Mouse (Mus musculus) kidney, embryonic 16.5 days (tissue): Measurements from ENCODE around the gene Otogl. TPM values are rescaled to one million over a fixed set of nuclear protein-coding genes. Genes with fewer than 3 reads are reported as not detected.

Source experiments
- ATAC-seq: fragments of 200-750 bp; cut with Nextera tagmentation; 2 replicates; pipeline ENCODE4 v1.8.0; 2017; ENCODE audit warnings: moderate TSS enrichment; ENCODE audit not compliant: low FRiP score, low TSS enrichment
- H3K27ac ChIP-seq: fragments of 300-500 bp; sonication (generic); 2 replicates; pipeline ENCODE4 v1.5.1; 2014; ENCODE audit warnings: low read length
- H3K27me3 ChIP-seq: fragments of 300-500 bp; sonication (generic); 2 replicates; pipeline ENCODE4 v1.6.1; 2014; ENCODE audit warnings: low read length, control low read depth, mixed read lengths; ENCODE audit not compliant: insufficient read depth
- H3K36me3 ChIP-seq: fragments of 300-500 bp; sonication (generic); 2 replicates; pipeline ENCODE4 v1.6.1; 2014; ENCODE audit warnings: low read length, control low read depth, mixed read lengths; ENCODE audit not compliant: insufficient read depth
- H3K4me1 ChIP-seq: fragments of 300-500 bp; sonication (generic); 2 replicates; pipeline ENCODE4 v1.6.1; 2014; ENCODE audit warnings: low read length, control low read depth, mixed read lengths; ENCODE audit not compliant: insufficient read depth
- H3K4me2 ChIP-seq: fragments of 300-500 bp; sonication (generic); replicated peaks from 2 replicates; pipeline ENCODE4 v1.6.1; 2014; ENCODE audit warnings: low read depth, low read length
- H3K4me3 ChIP-seq: fragments of 300-500 bp; sonication (generic); 2 replicates; pipeline ENCODE4 v1.5.1; 2014; ENCODE audit warnings: mild to moderate bottlenecking, low read length
- H3K9ac ChIP-seq: fragments of 300-500 bp; sonication (generic); replicated peaks from 2 replicates; pipeline ENCODE4 v1.6.1; 2014; ENCODE audit warnings: low read length
- H3K9me3 ChIP-seq: fragments of 300-500 bp; sonication (generic); 2 replicates; pipeline ENCODE4 v1.6.1; 2016; ENCODE audit warnings: low read length, control low read depth
- WGBS: fragments of 180-500 bp; shearing (Covaris S2); extraction: QIAGEN DNeasy Blood & Tissue Kit; methylation state at CpG from one replicate; pipeline ENCODE4 v1.1.7; 2014; 5-methylcytosine and 5-hydroxymethylcytosine counted together
- polyA plus RNA-seq: library from polyadenylated mRNA; unstranded; fragments of >200 nt; fragmentation: Nextera tagmentation; extraction: Ambion mirVana; gene quantifications from 2 replicates; pipeline ENCODE4 v1.2.1, GENCODE M21; 2015

Gene Otogl
- polyA plus RNA-seq, 1 experiment from 2014 or later, result 0.06 TPM

- WGBS, result 76% methylated on average over 1 of the region's 1 CpGs
- ATAC-seq, result no peak
- H3K9me3 ChIP-seq, result no peaks in the 10 kb centered on the region; the same call in 1 of the 2 replicates
These were observed 9.2 kb upstream of the Otogl start for GRCm38 (mm10) chr10:107921134-107921533.

GRCm38 (mm10) chr10:107913013-107913412 is 1.1 kb upstream of the Otogl start:
- no peak overlapping the region for H3K9ac ChIP-seq
- WGBS, result 60% methylated on average over 2 of the region's 2 CpGs

More at GRCm38 (mm10) chr10:107921134-107921533, 9.2 kb upstream of the Otogl start:
- Histone ChIP-seq H3K9ac (no peak overlapping the region), H3K36me3 (no peaks in the 10 kb centered on the region), H3K4me2 (no peak overlapping the region), H3K4me3 (no peak overlapping the region), H3K27me3 (no peaks in the 10 kb centered on the region), H3K27ac (no peak overlapping the region), H3K4me1 (0 out of 2 replicates have a peak, but pooled peaks cover 3% of the 10 kb centered on the region)

DNA sequence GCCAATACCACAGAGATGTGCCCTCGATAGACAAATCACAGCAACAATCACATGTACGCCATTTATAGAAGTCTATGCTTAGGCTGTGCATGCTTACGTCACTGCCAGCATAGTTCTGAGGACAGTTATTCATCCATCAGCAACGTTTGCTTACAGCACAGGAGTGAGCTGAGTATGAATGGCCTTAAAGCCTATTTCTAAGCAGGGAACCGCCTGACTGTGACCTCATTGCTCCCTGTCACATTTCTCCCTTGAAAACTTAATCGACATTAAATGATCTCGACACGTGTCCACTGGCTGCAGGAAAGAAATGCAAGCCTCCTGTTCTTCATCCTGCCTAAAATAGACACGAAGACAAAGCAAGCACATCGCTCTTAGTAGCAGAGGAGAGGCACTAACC is 5.5 kb downstream of the Otogl start:
- Histone ChIP-seq H3K27me3 (no peaks in the 10 kb centered on the region), H3K27ac (peak overlapping the region; percentile 23), H3K4me2 (no peak overlapping the region), H3K36me3 (no peaks in the 10 kb centered on the region), H3K9me3 (no peaks in the 10 kb centered on the region), H3K4me1 (peaks cover 11% of the 10 kb centered on the region), H3K4me3 (no peak overlapping the region), H3K9ac (no peak overlapping the region)
- WGBS, result 67% methylated on average over 10 of the region's 10 CpGs
- ATAC-seq, result no peak

More at GRCm38 (mm10) chr10:107913013-107913412, 1.1 kb upstream of the Otogl start:
- Histone ChIP-seq H3K4me1 (no peaks in the 10 kb centered on the region), H3K9me3 (no peaks in the 10 kb centered on the region; the same call in 1 of the 2 replicates), H3K4me2 (no peak overlapping the region), H3K36me3 (no peaks in the 10 kb centered on the region), H3K4me3 (no peak overlapping the region), H3K27me3 (no peaks in the 10 kb centered on the region), H3K27ac (no peak overlapping the region)
- ATAC-seq, result no peak

DNA sequence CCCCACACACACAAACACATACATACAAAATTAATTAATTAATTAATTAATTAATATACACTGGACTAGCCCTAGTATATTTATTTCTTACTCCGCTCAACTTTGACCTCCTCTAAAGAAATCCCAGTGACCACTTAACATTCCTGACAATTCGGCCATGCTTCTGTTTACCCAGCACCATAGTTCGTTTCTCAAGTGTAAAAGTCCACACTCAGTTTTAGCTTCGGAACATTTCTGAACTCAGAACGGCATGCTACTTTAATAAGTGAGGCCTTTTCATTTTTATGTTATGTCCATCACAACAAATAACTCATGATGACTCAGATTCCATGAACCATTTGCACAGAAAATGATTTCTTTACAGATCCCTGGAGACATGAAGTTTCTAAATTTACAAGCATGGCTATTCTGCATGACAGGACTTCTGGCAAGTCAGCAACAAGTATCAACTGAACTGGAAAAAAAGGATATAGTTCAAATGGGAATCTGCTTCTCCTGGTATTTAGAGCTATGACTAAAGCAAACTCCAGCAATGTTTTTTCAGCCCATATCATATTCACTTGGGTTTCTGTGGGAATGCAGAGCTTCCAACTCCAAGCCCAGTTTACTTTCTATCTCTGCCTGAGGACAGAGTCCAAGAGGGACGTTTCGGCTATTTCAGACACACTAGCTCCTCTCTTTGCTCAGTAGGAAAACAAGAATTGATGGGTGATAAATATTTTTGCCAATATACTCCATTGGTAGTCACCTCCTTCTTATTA is 6.5 kb downstream of the Otogl start:
- H3K4me1 ChIP-seq, result peaks cover 15% of the 10 kb centered on the region
- H3K9ac ChIP-seq, result no peak overlapping the region
- no peaks in the 10 kb centered on the region for H3K27me3 ChIP-seq
- no peaks in the 10 kb centered on the region for H3K9me3 ChIP-seq
- peak; percentile 42; the same call in 1 of the 2 replicates for ATAC-seq
- WGBS, result 57% methylated on average over 7 of the region's 7 CpGs
- no peak overlapping the region; the same call in 1 of the 2 replicates for H3K27ac ChIP-seq
- no peak overlapping the region for H3K4me2 ChIP-seq
- no peaks in the 10 kb centered on the region for H3K36me3 ChIP-seq
- no peak overlapping the region for H3K4me3 ChIP-seq

GRCm38 (mm10) chr10:107901958-107902357 is 10.0 kb downstream of the Otogl start:
- 58% methylated on average over 8 of the region's 8 CpGs for WGBS
- ATAC-seq, result no peak
- no peak overlapping the region for H3K9ac ChIP-seq
- H3K4me3 ChIP-seq, result no peak overlapping the region
- no peak overlapping the region for H3K27ac ChIP-seq
- no peaks in the 10 kb centered on the region for H3K36me3 ChIP-seq
- peaks cover 15% of the 10 kb centered on the region for H3K4me1 ChIP-seq
- 0 out of 2 replicates have a peak overlapping the region, but pooled peaks have one; percentile 5 for H3K4me2 ChIP-seq
- no peaks in the 10 kb centered on the region for H3K27me3 ChIP-seq
- H3K9me3 ChIP-seq, result no peaks in the 10 kb centered on the region

DNA sequence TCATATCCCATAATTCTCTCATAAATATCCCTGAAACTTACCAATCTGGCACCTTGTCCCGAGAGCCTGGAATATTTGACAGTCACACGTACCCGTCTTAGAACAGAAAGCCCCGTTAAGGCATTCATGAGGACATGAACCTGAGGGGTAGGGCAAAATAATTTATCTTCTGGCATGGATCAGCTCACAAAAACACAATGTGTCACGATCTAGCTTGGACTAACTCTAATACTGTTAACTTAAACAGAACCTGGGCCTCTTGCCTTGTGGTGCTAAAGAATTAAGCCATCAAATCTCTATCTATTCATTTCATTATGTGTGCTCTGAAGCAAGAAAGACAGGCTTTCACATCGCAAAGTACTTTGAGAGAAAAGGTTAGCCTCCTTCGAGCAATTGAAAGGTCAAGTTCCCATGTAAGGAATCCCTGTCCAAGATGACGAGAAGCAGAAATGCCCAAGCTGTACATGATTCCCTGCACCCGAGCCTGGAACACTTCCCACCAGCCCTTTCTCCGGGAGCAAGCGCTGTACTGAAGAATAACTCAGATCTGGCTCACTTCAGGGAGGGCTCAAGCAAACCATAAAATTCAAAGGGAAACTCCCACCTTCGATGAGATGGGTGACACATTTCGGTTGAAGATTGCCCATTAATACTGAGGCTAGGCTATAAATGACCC is 10.6 kb downstream of the Otogl start:
- Histone ChIP-seq H3K36me3 (no peaks in the 10 kb centered on the region), H3K4me1 (peaks cover 11% of the 10 kb centered on the region), H3K9ac (no peak overlapping the region), H3K9me3 (no peaks in the 10 kb centered on the region), H3K27ac (no peak overlapping the region), H3K4me3 (no peak overlapping the region), H3K27me3 (no peaks in the 10 kb centered on the region), H3K4me2 (0 out of 2 replicates have a peak overlapping the region, but pooled peaks have one; percentile 5)
- WGBS, result 42% methylated on average over 13 of the region's 13 CpGs
- no peak for ATAC-seq

GRCm38 (mm10) chr10:107899946-107900345 is 12.0 kb downstream of the Otogl start:
- no peaks in the 10 kb centered on the region for H3K36me3 ChIP-seq
- H3K9ac ChIP-seq, result no peak overlapping the region
- ATAC-seq, result no peak
- WGBS, result 70% methylated on average over 6 of the region's 6 CpGs
- H3K4me1 ChIP-seq, result peaks cover 6% of the 10 kb centered on the region; the same call in 1 of the 2 replicates
- no peaks in the 10 kb centered on the region for H3K9me3 ChIP-seq
- H3K4me3 ChIP-seq, result no peak overlapping the region
- H3K27me3 ChIP-seq, result no peaks in the 10 kb centered on the region
- H3K4me2 ChIP-seq, result no peak overlapping the region
- no peak overlapping the region for H3K27ac ChIP-seq

DNA sequence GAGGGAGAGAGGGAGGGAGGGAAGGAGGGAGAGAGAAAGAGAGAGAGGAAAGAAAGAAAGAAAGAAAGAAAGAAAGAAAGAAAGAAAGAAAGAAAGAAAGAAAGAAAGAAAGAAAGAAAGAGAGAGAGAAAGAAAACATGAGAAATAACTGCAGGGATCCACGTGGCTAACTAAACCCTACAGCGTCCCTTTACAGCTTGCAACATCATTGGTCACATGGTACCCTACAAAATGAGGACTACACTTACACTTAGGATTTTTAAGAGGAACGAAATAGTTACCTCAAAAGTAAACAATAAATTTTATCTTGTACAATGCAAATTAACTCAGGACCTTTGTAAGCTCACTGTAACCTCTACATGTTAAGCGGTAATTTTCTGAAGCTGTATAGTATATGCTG is 15.8 kb downstream of the Otogl start:
- Histone ChIP-seq H3K27ac (no peak overlapping the region), H3K4me2 (no peak overlapping the region), H3K27me3 (no peaks in the 10 kb centered on the region), H3K4me3 (no peak overlapping the region), H3K36me3 (no peaks in the 10 kb centered on the region), H3K4me1 (0 out of 2 replicates have a peak, but pooled peaks cover 1% of the 10 kb centered on the region), H3K9me3 (no peaks in the 10 kb centered on the region), H3K9ac (no peak overlapping the region)
- 82% methylated on average over 4 of the region's 4 CpGs for WGBS
- ATAC-seq, result no peak

GRCm38 (mm10) chr10:107894663-107895581 is 17.0 kb downstream of the Otogl start:
- 44% methylated on average over 8 of the region's 8 CpGs for WGBS
- Histone ChIP-seq H3K36me3 (no peaks in the 10 kb centered on the region), H3K9ac (no peak overlapping the region), H3K4me1 (no peaks in the 10 kb centered on the region), H3K27ac (no peak overlapping the region), H3K4me3 (no peak overlapping the region), H3K4me2 (no peak overlapping the region), H3K9me3 (no peaks in the 10 kb centered on the region), H3K27me3 (no peaks in the 10 kb centered on the region)
- no peak for ATAC-seq
